Mouse (Mus musculus) thymus, postnatal 25 days (tissue): Measurements from ENCODE around the gene Neu1.
A peak's percentile ranks its signal among the peaks of the same experiment; 100 is the strongest.
"Not testable (repeated sequence)": the region's sequence is repeated elsewhere in the genome, so short reads cannot be mapped to it uniquely, and the experiment has no call there.

ENCODE experiments used
- DNase-seq: peaks from one replicate; pipeline ENCODE4 v3.0.0; 2022

Gene Neu1

DNA sequence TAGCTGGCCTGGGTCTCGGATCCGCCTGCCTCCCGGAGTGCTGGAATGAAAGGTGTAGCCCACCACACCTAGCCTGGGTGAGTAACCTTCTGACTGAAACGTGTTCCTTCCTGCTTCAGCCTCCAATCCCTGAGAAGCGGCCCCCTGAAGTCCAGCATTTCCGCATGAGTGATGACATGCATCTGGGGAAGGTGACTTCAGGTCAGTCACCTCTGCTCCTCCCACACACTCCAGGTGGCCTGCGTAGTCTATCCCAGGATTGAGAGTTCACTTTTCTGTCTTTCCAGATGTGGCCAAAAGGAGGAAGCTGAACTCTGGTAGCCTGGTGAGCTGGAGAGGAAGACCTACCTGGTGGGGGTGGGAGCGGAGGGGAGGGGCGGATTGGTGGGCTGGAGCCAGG, 28.2 kb upstream of the Neu1 start:
- DNase-seq, result no peak

DNA sequence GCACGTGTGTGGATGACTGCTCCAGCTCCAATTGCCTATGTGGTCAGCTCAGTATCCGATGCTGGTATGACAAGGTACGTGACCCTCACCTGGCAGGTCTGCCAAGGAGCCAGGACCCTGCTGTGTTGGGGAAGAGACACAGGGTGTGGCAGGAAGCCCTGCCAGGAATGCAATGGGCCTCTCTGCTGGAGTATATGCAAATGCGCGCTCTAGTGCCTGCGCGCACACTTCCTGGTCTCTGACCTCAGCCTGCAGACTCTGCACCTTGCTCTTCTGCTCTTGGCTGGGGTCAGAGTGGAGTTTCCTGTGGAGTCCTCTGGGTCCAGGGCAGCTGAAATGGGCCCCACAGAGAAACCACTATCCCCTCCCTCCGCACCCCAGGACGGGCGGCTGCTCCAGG, 20.1 kb upstream of the Neu1 start:
- no peak for DNase-seq

DNA sequence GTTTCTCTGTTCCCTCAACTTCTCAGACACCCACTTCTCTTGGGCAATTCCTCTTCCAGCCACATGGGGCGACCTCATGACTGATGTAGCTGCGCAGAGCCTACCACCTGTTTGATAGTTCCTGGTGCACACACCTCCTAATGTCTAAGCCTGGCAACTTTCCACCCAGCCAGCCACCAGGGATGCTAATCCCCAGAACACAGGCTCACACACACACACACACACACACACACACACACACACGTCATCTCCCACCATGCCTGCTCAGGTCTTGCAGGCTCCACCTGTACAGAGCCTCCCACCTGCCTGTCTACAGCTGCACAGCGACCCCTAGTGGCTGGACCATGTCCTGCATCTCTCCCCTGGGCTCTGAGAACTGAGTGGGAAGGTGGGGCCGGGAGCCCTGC, 19.1 kb upstream of the Neu1 start:
- DNase-seq, result peak; percentile 90

DNA sequence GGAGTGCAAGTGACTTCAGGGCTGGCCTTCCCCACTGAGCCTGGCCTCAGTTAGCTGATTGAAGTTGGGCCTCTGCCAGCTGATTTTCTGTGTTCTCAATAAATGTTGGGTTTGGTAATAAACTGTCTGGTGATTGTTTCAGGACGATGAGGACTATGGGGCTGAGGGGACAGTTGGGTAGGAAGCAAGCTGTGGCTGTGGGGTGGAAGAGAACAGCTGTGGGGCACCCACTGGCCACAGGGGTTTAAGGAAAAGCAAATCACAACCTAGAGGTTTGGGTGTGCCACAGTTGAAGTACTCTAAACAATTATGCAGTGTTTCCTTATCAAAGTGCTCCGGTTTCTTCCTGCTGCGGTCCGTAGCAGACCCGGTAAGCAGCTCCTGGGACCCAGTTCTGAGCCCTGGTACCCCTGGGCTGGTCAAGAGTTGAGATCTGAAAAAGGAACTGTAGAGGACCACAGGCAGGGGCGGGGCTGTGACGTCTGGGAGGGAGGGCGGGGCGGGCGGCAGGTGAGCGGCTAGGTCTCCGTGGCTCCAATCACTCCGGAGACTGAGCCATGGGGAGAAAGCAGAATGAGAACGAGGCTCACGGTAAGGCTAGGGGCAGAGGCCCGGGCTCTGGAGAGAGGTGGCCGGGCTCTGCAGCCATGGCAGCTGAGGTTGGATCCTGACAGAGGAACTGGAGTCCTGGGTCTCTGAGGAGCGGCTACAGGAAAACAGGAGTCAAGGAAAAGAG, 17.0 kb upstream of the Neu1 start, which contains the start of gene Slc44a4:
TSS of gene Slc44a4 (plus strand) at position 537 of the 736 bp plus-strand sequence.
- no peak for DNase-seq

DNA sequence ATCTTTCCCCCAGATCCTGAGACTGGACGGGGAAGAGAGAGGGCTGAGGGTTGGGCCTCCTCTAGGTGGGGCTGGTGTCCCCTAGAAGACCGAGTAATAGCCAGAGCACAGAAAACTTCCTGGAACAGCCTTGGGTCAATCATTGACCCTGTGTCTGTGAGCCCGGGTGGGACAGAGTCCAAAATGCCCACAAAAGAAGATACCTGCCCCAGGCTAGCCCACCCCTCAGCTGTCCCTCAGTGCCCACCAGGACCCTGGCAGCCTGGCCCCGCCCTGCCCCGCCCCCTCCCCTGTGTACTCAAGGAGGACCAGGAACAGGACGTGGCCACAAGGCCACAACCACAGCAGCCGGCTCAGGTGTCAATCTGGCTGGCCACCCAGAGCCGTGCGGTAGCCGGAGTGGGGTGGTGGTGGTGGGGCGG, 15.6 kb upstream of the Neu1 start:
- DNase-seq, result no peak

DNA sequence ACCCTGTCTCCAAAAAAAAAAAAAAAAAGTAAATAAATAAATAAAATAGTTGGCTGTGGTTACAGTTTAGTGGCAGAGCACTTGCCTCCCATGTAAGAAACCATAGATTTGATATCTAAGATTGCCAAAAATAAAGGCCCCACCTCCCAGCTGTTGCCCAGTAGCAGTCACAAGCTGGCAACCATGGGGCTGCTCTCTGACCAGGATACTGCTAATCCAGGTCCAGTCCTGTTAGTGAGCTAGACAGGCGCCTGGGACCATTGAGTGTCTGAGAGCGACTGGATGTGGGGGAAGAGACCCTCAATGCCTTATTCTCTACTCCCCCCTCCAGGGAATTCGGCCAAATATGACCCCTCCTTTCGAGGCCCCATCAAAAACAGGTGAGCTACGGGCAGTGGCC, 14.7 kb upstream of the Neu1 start:
- no peak for DNase-seq

DNA sequence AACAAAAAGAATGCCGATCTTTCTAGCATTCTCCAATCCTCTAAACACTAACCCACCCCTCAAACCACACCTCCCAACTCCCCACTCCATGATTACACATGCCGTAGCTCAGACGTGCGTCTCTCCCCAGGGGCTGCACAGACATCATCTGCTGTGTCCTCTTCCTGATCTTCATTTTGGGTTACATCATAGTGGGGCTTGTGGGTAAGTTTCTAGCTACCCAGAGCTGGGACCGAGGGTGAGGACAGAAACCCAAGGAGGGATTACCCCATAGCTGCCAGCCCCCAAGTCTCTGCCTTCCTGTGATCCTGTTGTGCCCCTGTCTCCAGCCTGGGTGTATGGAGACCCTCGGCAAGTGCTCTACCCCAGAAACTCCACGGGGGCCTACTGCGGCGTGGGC, 13.9 kb upstream of the Neu1 start:
- no peak for DNase-seq

DNA sequence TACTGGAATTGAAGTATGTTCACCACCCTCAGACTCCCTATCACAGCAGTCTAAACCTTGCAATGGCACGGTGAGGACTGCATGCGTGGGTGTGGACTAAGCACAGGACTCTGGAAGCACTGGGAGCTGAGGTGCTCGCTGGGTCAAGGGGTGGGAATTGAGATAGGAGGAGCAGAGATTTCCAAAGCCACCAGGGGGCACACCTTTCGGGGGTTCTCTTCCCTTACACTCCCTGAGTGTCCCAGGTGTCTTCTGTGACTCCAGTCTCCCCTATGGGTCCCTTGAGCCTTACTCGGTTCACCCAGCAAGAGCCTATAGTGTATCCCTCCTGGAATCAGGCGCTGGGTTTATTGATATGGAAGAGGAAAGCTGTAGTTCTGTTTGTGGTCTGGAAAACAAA, 8.1 kb upstream of the Neu1 start:
- DNase-seq, result peak; percentile 37

DNA sequence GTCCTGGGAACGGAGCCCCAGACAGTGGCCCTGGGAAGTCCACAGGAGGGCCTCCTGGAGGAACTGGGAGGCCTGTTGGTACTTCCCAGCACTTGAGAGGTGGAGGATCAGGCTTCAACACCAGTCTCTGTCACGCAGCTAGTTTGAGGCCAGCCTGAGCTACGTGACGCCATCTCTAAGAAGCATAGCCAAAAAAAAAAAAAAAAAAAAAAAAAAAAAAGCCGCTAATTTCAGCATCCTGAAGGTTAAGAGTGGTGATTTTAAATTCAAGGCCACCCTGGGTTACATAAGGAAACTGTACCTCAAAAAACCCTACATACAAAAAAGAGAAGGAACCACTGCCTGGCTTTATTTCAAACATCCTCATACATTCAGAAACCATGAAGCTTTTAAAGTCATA, 6.8 kb upstream of the Neu1 start:
- no peak for DNase-seq

DNA sequence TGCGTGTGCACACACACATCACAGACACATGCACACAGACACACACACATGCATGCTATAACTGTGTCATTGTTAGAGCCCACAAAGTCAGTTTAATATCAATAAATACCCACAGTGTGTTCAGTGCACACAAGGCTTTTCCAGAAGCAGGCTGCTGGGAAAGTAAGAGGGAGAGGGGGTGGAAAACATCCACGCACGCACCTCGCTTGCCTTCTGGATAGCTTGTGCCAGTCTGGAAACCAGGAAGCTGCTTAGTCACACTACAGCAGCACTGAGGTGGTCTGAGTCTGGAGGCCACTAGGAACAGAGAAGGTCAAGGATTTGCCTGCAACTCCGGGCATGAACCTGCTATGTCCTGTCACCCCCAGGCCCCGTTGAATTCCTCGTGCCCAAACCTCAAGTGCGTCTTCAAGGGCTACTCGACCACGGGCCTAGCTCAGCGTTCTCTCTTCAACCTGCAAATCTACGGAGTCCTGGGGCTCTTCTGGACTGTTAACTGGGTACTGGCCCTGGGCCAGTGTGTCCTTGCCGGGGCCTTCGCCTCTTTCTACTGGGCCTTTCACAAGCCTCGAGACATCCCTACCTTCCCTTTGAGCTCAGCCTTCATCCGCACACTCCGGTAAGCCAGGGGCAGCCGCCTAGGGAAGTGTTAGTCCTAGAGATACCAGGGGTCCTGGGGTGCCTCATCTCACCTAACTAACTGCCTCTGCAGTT, 3.6 kb upstream of the Neu1 start:
- no peak for DNase-seq

DNA sequence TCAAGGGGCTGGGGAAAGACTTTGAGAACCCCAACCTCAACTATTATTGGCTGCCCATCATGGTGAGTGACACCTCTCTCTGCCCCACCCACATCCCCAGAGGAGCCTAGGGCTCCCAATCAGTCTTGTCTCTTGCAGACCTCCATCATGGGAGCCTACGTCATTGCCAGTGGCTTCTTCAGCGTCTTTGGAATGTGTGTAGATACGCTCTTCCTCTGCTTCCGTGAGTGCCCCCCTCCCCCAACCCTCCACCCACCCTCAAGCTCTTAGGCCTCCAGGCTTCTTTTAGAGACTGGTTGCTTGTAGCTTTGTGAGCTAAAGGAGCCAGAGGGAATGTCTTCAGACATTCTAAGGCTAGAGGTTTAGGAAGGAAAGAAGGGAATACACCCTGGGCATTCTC, 2.2 kb upstream of the Neu1 start:
- no peak for DNase-seq

DNA sequence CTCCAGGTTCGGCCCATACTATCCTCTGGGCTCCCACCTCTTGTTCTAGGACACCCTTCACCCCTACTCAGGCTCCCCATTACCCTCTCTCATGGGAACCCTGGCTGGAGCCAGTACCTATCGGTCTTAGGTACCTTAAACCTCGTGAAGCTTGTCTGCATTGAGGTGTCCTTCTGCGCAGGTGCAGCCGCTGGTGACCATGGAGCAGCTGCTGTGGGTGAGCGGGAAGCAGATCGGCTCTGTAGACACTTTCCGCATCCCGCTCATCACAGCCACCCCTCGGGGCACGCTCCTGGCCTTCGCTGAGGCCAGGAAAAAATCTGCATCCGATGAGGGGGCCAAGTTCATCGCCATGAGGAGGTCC, 664 bp downstream of the Neu1 start:
- DNase-seq, result peak; percentile 60

DNA sequence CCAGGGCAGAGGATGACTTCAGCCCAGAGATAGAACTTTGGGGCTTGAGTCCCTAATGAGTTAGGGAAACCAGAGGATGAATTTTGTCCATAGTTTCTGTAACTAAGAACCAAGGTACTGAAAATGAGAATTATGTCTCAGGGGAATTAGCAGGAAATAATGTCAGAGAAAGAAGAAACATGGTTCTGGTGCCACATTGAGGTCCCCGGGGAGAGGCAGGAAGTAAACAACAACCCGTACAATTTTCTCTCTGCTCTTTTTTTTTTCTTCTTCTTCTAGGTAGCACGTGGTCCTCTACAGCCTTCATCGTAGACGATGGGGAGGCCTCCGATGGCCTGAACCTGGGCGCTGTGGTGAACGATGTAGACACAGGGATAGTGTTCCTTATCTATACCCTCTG, 1.2 kb downstream of the Neu1 start:
- DNase-seq, result no peak

DNA sequence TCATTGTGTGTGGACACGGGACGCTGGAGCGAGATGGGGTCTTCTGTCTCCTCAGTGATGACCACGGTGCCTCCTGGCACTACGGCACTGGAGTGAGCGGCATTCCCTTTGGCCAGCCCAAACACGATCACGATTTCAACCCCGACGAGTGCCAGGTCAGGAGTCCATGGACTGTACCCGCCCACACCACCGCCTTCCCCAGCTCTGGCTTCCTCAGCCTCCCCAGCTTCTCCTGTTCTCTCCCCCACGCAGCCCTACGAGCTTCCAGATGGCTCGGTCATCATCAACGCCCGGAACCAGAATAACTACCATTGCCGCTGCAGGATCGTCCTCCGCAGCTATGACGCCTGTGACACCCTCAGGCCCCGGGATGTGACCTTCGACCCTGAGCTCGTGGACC, 3.0 kb downstream of the Neu1 start:
- DNase-seq, result no peak

DNA sequence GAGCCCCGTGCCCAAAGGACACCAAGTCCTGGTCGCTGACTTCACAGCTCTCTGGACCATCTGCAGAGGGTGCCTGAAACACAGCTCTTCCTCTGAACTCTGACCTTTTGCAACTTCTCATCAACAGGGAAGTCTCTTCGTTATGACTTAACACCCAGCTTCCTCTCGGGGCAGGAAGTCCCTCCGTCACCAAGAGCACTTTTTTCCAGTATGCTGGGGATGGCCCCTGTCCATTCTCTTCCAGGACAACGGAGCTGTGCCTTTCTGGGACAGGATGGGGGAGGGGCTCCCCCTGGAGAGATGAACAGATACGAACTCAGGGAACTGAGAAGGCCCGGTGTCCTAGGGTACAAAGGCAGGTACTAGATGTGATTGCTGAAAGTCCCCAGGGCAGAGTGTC, 3.8 kb downstream of the Neu1 start:
- DNase-seq, result no peak

DNA sequence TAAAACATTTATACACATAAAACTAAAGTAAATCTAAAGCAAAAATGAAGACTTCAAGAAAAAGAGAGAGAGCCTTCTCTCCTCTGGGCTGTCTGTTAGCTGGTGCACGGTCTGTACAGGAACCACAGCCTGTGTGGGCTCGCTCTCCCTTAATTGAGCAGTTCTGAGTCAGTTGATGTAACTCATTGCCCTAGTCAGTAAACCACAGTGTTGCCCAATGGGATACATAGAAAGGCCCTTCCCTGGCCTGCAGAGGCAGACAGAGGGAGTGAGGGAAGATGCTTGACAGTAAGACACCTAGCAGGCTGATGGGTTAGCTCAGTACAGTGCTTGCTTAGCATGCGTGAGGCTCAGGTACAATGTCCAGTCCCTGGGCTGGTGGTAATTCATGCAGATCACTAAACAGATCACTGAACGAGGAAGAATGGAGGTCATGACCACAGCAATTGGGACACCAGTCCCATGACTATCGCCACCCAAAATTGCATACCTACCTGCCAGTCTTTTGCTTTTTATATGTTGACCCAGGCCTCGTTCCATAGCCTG, 7.0 kb downstream of the Neu1 start:
- no peak for DNase-seq

DNA sequence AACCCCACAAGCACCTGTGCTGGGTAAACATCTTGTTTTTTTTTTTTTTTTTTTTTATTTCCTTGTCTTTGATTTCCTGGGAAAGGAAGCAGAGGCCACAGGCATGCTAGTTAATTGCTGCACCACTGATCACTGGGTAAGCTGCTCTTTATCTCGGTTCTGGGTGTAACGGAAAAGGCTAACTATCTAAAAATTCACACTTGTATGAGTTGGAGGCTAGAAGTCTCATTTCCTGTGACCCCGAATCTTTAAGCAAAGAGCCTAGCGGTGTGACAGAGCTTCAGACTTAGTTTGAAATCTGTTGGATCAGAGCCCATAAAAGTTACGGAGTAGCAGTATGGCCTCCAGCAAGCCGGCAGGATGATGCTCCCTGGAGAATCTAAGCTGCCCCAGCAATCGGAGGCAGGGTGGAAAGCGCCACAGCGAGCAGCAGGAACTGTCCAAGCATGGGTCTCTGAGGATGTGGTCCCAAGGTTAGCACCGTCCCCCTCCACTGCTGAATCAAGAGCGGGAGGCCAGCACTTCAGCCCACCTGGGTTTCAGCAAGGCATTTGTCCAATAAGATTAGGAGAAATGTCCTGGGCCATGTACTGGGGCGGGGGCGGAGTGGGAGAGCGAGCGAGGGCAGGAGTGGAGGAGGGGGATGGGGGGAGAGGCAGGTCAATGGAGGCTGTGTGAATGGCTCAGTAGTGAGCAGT, 10.4 kb downstream of the Neu1 start:
- no peak for DNase-seq

DNA sequence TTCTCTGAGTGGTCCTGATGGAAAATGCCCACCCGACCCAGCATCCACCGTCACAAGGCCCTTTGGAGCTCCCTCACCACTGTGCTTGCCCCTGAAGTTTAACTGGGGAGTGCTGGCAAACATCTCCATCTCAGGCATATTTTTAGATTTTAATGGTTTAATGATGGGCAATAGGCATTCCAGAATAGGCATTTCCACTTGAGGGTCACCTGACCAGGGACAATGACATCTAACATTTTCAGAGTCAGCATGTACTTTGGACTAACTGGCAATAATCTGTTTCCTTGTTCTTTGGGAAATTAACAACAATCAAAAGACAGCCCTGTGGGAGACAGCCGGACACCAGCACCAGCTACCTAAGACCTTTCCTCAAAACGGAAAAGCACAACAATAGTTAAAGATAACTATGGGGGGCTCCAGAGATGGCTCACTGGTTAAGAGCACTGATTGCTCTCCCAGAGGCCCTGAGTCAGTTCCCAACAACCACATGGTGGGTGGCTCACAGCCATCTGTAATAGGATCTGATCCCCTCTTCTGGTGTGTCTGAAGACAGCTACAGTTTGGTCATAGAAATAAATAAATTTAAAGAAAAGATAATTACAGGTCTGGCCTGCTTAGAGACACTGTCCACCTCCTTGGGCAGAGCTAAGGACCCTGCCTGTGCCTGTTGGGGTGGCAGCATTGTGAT, 12.2 kb downstream of the Neu1 start:
- no peak for DNase-seq

DNA sequence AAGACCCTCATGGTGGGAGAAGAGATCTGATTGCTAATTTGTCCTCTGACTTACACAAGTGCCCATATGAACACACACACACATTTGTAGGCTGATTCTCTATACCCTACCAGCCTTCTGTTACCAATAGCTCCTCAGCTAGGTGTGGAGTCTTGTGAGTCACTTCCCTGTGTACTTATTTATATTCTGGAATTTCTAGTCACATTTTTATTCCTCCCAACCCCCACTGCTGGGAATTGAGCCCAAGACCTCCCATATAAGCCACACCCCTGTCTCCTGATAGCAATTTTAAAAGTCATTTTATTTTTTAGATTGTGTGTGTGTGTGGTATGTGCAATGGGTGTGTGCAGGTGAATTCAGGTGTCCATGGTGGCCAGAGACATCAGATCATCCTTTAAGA, 13.3 kb downstream of the Neu1 start:
- DNase-seq, result no peak

DNA sequence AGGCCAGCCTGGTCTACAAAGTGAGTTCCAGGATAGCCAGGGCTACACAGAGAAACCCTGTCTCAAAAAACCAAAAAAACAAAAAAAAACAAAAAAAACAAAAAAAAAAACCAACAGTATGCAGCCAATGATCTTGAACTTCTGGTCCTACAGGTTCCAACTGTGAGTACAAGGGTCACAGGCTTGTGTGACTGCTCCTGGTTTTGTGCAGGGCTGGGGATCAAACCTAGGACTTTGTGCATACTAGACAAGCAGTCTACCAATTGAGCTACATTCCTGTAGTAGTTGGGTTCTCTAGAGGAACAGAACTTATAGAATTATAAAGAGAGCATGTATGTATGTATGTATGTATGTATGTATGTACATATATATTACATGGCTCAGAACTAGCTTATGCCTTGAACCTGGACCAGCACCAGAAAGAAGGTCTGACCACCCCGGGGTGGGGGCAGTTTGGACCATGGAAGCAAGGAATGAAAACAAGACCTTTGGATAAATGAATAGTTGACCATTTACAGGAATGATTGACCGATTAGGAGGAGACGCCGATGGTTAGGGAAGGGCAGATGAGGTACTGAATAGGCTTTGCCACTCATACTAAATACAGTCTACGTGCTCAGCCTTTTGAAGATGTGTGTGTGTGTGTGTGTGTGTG, 15.6 kb downstream of the Neu1 start:
- no peak for DNase-seq

DNA sequence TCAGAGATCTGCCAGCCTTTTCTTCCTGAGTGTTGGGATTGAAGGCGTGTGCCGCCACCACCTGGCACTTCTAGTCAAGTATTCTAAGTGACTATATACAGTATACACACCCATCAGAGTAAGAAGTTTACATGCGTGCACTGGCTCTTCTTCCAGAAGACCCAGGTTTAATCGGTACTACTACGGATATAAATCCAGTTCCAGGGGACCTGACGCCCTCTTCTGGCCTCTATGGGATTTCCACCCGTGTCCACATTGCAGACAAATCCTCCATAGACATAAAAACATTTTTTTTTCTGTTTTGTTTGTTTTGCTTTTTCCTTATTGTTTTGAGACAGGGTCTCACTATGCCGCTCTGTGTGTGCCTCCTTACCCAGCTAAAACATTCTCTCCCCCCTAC, 16.6 kb downstream of the Neu1 start:
- no peak for DNase-seq

DNA sequence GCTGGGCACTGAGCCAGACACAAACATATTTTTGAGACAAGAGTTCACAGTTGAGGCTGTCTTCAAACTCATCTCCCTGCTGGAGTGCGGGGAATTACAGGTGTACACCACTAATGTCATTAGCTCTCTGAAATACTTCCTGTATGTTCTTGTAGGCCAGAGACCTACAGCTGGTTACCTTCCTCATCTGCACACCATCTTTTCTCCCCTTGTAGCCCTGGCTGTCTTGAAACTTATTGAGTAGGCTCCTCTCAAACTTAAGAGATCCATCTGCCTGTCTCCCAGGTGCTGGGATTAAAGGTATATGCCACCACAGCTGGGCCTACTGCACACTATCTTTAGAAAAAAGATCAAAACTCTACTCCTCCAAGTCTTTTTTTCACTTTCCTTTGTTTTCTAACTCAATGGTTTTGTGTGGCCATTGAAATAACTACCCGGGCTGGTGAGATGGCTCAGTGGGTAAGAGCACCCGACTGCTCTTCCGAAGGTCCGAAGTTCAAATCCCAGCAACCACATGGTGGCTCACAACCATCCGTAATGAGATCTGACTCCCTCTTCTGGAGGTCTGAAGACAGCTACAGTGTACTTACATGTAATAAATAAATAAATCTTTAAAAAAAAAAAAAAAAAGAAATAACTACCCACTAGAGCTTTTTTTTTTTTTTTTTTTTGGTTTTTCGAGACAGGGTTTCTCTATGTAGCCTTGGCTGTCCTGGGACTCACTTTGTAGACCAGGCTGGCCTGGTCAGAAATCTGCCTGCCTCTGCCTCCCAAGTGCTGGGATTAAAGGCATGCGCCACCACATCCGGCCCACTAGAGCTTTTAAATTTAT, 17.9 kb downstream of the Neu1 start:
- DNase-seq, result not testable (repeated sequence)
